Mouse (Mus musculus): Measurements from ENCODE around the gene C730034F03Rik.
"Not testable (repeated sequence)": the region's sequence is repeated elsewhere in the genome, so short reads cannot be mapped to it uniquely, and the experiment has no call there.

The C730034F03Rik gene

GRCm38 (mm10) chr15:89429352-89430221 lies at the start of gene C730034F03Rik, which contains the start of the genes Gm44502 and Chkb:
C730034F03Rik (plus strand) TSS chr15:89429589.
Gm44502 (minus strand) TSS chr15:89429696.
Chkb (minus strand) TSS chr15:89429908.
- peak; percentile 87 for DNase-seq

GRCm38 (mm10) chr15:89384617-89385016 lies 44.8 kb upstream of the C730034F03Rik start, which contains the start of gene Klhdc7b:
Klhdc7b (plus strand) TSS chr15:89384917.
- no peak for DNase-seq

- DNase-seq: no peak
These were observed 42.3 kb upstream of the C730034F03Rik start for GRCm38 (mm10) chr15:89387127-89387526.

- DNase-seq: no peak
These were observed 39.3 kb upstream of the C730034F03Rik start for GRCm38 (mm10) chr15:89390081-89390480.

GRCm38 (mm10) chr15:89396883-89397282 lies 32.5 kb upstream of the C730034F03Rik start:
- DNase-seq: no peak

- DNase-seq: no peak
These were observed 31.2 kb upstream of the C730034F03Rik start for GRCm38 (mm10) chr15:89398146-89398545.

- no peak for DNase-seq
These were observed 29.7 kb upstream of the C730034F03Rik start for GRCm38 (mm10) chr15:89399716-89400115.

GRCm38 (mm10) chr15:89402471-89402870 lies 26.9 kb upstream of the C730034F03Rik start:
- no peak for DNase-seq

- DNase-seq: no peak
These were observed 24.4 kb upstream of the C730034F03Rik start for GRCm38 (mm10) chr15:89404831-89405623.

GRCm38 (mm10) chr15:89406691-89407090 lies 22.7 kb upstream of the C730034F03Rik start:
- DNase-seq: no peak

- no peak for DNase-seq
These were observed 19.3 kb upstream of the C730034F03Rik start, which contains the start of gene Syce3 for GRCm38 (mm10) chr15:89410118-89410517. Syce3 (minus strand) TSS chr15:89410503.

GRCm38 (mm10) chr15:89415282-89415681 lies 14.1 kb upstream of the C730034F03Rik start:
- DNase-seq: no peak

- DNase-seq: no peak
These were observed 7.5 kb upstream of the C730034F03Rik start for GRCm38 (mm10) chr15:89421938-89422337.

GRCm38 (mm10) chr15:89424621-89425020 lies 4.8 kb upstream of the C730034F03Rik start:
- DNase-seq: no peak

GRCm38 (mm10) chr15:89425711-89426121 lies 3.7 kb upstream of the C730034F03Rik start, which contains the start of gene Cpt1b:
Cpt1b (minus strand) TSS chr15:89425863.
- no peak for DNase-seq

GRCm38 (mm10) chr15:89426716-89427115 lies 2.7 kb upstream of the C730034F03Rik start:
- DNase-seq: no peak

GRCm38 (mm10) chr15:89428136-89428790 lies 1.1 kb upstream of the C730034F03Rik start:
- no peak for DNase-seq

GRCm38 (mm10) chr15:89428821-89429351 lies 503 bp upstream of the C730034F03Rik start:
- no peak for DNase-seq

GRCm38 (mm10) chr15:89430341-89430740 lies 952 bp downstream of the C730034F03Rik start:
- DNase-seq: no peak

GRCm38 (mm10) chr15:89430771-89431170 lies 1.4 kb downstream of the C730034F03Rik start:
- DNase-seq: not testable (repeated sequence)

GRCm38 (mm10) chr15:89431271-89431670 lies 1.9 kb downstream of the C730034F03Rik start:
- no peak for DNase-seq

GRCm38 (mm10) chr15:89431806-89432205 lies 2.4 kb downstream of the C730034F03Rik start:
- no peak for DNase-seq
